Mouse (Mus musculus) skeletal muscle tissue, postnatal 0 days (tissue): ENCODE data around the gene Bcdin3d. TPM values are rescaled to one million over a fixed set of nuclear protein-coding genes. Genes with fewer than 3 reads are reported as not detected.

Experiments
- polyA plus RNA-seq: library from polyadenylated mRNA; unstranded; fragments of >200 nt; fragmentation: Nextera tagmentation; extraction: Ambion mirVana; gene quantifications from 2 replicates; pipeline ENCODE4 v1.2.1, GENCODE M21; 2015

The Bcdin3d gene
- 11.0 and 11.6 TPM in 2 replicates for polyA plus RNA-seq

DNA sequence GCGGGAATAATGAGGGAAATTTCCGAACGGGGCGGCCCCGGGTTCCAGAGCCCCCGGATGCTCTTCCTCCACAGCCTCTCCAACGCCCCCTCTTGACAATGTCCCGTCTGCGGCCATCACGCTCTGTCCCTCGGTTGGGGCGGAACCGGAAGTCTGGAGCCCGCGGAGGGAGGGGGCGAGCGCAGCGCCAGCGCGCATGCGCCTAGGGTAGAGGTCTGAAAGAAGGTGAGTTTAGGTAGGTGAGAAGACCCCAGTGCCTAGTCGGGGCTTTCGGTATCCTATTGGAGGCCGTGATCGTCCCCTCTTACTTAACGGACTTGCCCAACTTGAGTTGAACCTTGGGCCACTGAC lies at the start of gene Bcdin3d:
Gene Bcdin3d (minus strand): TSS at position 155 of the 351 bp plus-strand sequence.

DNA sequence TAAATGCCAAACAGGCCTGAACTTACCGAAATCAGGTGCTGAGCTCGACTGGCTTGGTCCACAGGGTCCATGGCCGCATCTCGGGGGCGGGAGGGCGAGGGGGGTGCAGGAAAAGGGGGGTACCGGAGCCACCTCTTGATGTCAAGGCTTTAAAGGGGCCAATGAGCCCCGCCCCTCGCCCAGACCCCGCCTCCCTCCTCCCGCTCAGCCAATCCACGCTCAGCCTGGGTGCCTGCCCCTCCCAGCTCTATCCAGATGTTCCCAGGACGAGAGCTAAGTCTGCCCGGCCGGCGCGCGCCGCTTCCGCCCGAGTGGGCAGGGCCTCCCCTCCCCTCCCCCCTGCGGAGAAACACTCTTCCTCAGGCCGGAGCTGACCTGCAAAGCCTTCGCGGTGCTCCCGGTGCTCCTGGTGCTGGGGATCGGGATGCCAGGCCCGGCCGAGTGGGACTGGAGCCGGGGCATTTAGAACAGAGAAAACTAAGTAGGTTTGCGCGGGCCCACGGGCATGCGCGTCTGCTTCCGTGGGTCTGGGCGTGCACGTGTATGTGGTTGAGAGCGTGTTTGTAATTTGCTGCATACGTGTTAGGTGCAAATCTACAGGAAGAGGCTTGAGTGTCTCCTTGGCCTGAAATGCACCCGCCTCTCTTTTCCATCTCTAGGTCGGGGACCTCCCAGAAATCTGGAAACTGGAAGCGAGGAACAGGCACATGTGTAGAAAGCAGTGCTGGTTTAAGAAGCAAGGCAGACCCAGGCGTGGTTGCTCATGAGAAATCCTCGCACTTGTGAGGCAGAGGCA lies 16.7 kb downstream of the Bcdin3d start, which contains the start of gene Nckap5l:
Gene Nckap5l (minus strand): TSS at position 143 of the 796 bp plus-strand sequence.

Other genes starting within 250 kb of the Bcdin3d start
- 0.06 and 0.15 TPM in 2 replicates for gene Kcnh3, start 249.9 kb downstream of the Bcdin3d start, polyA plus RNA-seq
- gene Mcrs1, start 222.8 kb downstream of the Bcdin3d start, polyA plus RNA-seq = 100 and 106 TPM in 2 replicates
- 19.6 and 23.4 TPM in 2 replicates for gene Prpf40b, start 179.6 kb downstream of the Bcdin3d start, polyA plus RNA-seq
- 0.09 and 0.10 TPM in 2 replicates for gene Fam186b, start 178.8 kb downstream of the Bcdin3d start, polyA plus RNA-seq
- gene Fmnl3, start 104.2 kb downstream of the Bcdin3d start, polyA plus RNA-seq = 9.2 and 11.1 TPM in 2 replicates
- gene Tmbim6, start 81.8 kb downstream of the Bcdin3d start, polyA plus RNA-seq = 172 and 228 TPM in 2 replicates
- gene Nckap5l, start 17.0 kb downstream of the Bcdin3d start, polyA plus RNA-seq = 6.8 and 7.2 TPM in 2 replicates
- gene Faim2, start 53.4 kb upstream of the Bcdin3d start, polyA plus RNA-seq = not detected in 2 replicates
- 0.19 TPM in 1 of 2 replicates, not detected in the other for gene Aqp2, start 104.3 kb upstream of the Bcdin3d start, polyA plus RNA-seq
- 0.22 TPM in 1 of 2 replicates, not detected in the other for gene Aqp5, start 116.1 kb upstream of the Bcdin3d start, polyA plus RNA-seq
- not detected in 2 replicates for gene Aqp6, start 126.7 kb upstream of the Bcdin3d start, polyA plus RNA-seq
- 24.8 and 27.4 TPM in 2 replicates for gene Racgap1, start 176.9 kb upstream of the Bcdin3d start, polyA plus RNA-seq
- gene Asic1, start 195.6 kb upstream of the Bcdin3d start, polyA plus RNA-seq = 0.63 and 0.87 TPM in 2 replicates
- gene Smarcd1, start 227.4 kb upstream of the Bcdin3d start, polyA plus RNA-seq = 8.8 and 10.3 TPM in 2 replicates
- not detected in 2 replicates for gene Gm17349, start 230.8 kb upstream of the Bcdin3d start, polyA plus RNA-seq
- gene Gpd1, start 242.8 kb upstream of the Bcdin3d start, polyA plus RNA-seq = 134 and 236 TPM in 2 replicates